11 mouse cellular contexts compared by ENCODE assay signal in the genomic region with DNA sequence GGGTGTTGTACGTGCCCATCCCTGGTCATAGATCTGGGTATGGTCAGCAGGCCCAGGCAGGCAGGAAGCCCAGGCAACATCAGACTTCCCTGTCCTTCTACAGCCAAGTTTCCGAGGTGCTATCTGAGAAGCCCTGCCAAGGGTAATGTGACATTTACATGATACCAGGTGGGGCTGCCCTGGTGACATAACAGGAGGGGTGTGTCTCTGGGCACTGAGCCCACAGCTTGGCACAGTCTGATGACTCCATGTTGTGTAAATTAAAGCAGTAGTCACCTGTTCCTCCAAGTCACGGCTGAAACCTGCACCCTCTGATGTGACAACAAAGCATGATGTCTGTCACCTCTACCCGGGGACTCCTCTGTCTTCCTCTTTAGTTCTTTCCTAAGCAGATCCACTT.
DNase-seq lines count a peak whose midpoint lies in the region; ATAC-seq and TF ChIP-seq lines count a peak whose summit lies in the region.
"Had no signal": no experiment of that assay in that cellular context is flagged by ENCODE, and none has a peak within 500 bp of the region (broad histone marks: within the 10 kb centered on the region; RNA-seq: fewer than 3 reads in every experiment).

No protein-coding gene starts in this region.

- ATAC-seq in heart, embryonic 12.5 days (ENCODE audit: insufficient number of reproducible peaks, low FRiP score): no peak
- ATAC-seq in lung, embryonic 15.5 days (ENCODE audit: borderline replicate concordance, extremely low read depth, low FRiP score, low TSS enrichment): peak; percentile 16; the same call in 1 of the 2 replicates
- no peak for ATAC-seq in midbrain, embryonic 15.5 days (replicated peaks)

- no peaks in the 10 kb centered on the region for H3K36me3 ChIP-seq in heart, embryonic 12.5 days
- H3K36me3 ChIP-seq in lung, embryonic 15.5 days: no peaks in the 10 kb centered on the region
- no peaks in the 10 kb centered on the region for H3K36me3 ChIP-seq in midbrain, embryonic 15.5 days (replicated peaks)

- peaks cover 43% of the 10 kb centered on the region for H3K4me1 ChIP-seq in heart, embryonic 12.5 days (replicated peaks)
- peaks cover 29% of the 10 kb centered on the region for H3K4me1 ChIP-seq in cerebellum, adult 2 months (ENCODE audit: control insufficient read depth, insufficient read depth, low read length)
- H3K4me1 ChIP-seq in lung, embryonic 15.5 days: no peaks in the 10 kb centered on the region
- peaks cover 5% of the 10 kb centered on the region for H3K4me1 ChIP-seq in midbrain, embryonic 15.5 days

- TF ChIP-seq POLR2A in cerebellum, adult 2 months (IDR thresholded peaks at IDR 0.05; ENCODE audit: borderline replicate concordance, insufficient read depth, low read length): no peak

- no peak overlapping the region for H3K4me2 ChIP-seq in heart, embryonic 12.5 days
- no peak overlapping the region for H3K4me2 ChIP-seq in lung, embryonic 15.5 days
- H3K4me2 ChIP-seq in midbrain, embryonic 15.5 days: no peak overlapping the region

- 64% methylated on average over 4 of the region's 4 CpGs for WGBS in heart, embryonic 12.5 days
- WGBS in cerebellum, adult 2 months: 18% methylated on average over 4 of the region's 4 CpGs
- 59% methylated on average over 4 of the region's 4 CpGs for WGBS in lung, embryonic 15.5 days
- WGBS in midbrain, embryonic 15.5 days: 73% methylated on average over 4 of the region's 4 CpGs

- 0 out of 2 replicates have a peak, but pooled peaks cover 12% of the 10 kb centered on the region for H3K27me3 ChIP-seq in heart, embryonic 12.5 days (replicated peaks)
- H3K27me3 ChIP-seq in cerebellum, adult 2 months (ENCODE audit: control insufficient read depth, insufficient read depth, low read length): no peaks in the 10 kb centered on the region
- no peaks in the 10 kb centered on the region for H3K27me3 ChIP-seq in lung, embryonic 15.5 days
- no peaks in the 10 kb centered on the region for H3K27me3 ChIP-seq in midbrain, embryonic 15.5 days (replicated peaks)
- H3K27me3 ChIP-seq: CH12.LX had no signal

- no peak overlapping the region for H3K9ac ChIP-seq in heart, embryonic 12.5 days
- no peak overlapping the region for H3K9ac ChIP-seq in lung, embryonic 15.5 days
- H3K9ac ChIP-seq in midbrain, embryonic 15.5 days: no peak overlapping the region

- no peak overlapping the region for H3K4me3 ChIP-seq in heart, embryonic 12.5 days
- H3K4me3 ChIP-seq in cerebellum, adult 2 months (replicated peaks; ENCODE audit: insufficient read depth, low read depth, low read length): no peak overlapping the region
- no peak overlapping the region for H3K4me3 ChIP-seq in lung, embryonic 15.5 days
- no peak overlapping the region for H3K4me3 ChIP-seq in midbrain, embryonic 15.5 days

- no peak for TF ChIP-seq CTCF in cerebellum, adult 2 months (IDR thresholded peaks at IDR 0.05; ENCODE audit: borderline replicate concordance, insufficient read depth, low read depth, low read length)

- H3K27ac ChIP-seq in heart, embryonic 12.5 days (ENCODE audit: poor library complexity, severe bottlenecking): no peak overlapping the region
- no peak overlapping the region for H3K27ac ChIP-seq in cerebellum, adult 2 months (ENCODE audit: insufficient read depth, low read length)
- no peak overlapping the region for H3K27ac ChIP-seq in lung, embryonic 15.5 days
- H3K27ac ChIP-seq in midbrain, embryonic 15.5 days: no peak overlapping the region
- H3K27ac ChIP-seq: macrophage had no signal

- DNase-seq in heart, adult 18-20 months: peak; percentile 72 to 84
- peak; percentile 60 to 76 for DNase-seq in cerebellum, adult 2 months
- DNase-seq in heart, adult 8-10 months (ENCODE audit: low spot score): peak; percentile 66
- DNase-seq in thymus, postnatal 36 days: no peak
- DNase-seq in right cerebral cortex, adult 18-20 months: no peak
- DNase-seq: adrenal gland, adult 2 months had no signal

- H3K9me3 ChIP-seq in heart, embryonic 12.5 days (replicated peaks): no peaks in the 10 kb centered on the region
- H3K9me3 ChIP-seq in lung, embryonic 15.5 days: no peaks in the 10 kb centered on the region
- H3K9me3 ChIP-seq in midbrain, embryonic 15.5 days: no peaks in the 10 kb centered on the region

Comparison
In these comparisons a context has a peak if more than half of its experiments do, and no peak if none do; other contexts are left out.
1. DNase-seq: peak in heart, adult 18-20 months (2 of 2), cerebellum, adult 2 months (2 of 2) and heart, adult 8-10 months (single experiment); none in thymus, postnatal 36 days (0 of 2) and right cerebral cortex, adult 18-20 months (single experiment).